Mouse (Mus musculus): ENCODE data around the gene Pemt. TPM values are rescaled to one million over a fixed set of nuclear protein-coding genes. Genes with fewer than 3 reads are reported as not detected.

Gene Pemt
- total and polyA plus RNA-seq, 3 experiments: 6.9 to 10.5 (median 7.8) TPM

- Histone ChIP-seq H3K9ac (ENCODE audit: insufficient read depth, low read depth) (no peak overlapping the region), H3K9me3 (replicated peaks; ENCODE audit: low read length) (no peaks in the 10 kb centered on the region), H3K79me2 (replicated peaks; ENCODE audit: control insufficient read depth, extremely low read depth, insufficient read depth, poor library complexity, severe bottlenecking) (no peaks in the 10 kb centered on the region), H3K36me3 (replicated peaks in 1 of 2; ENCODE audit: control insufficient read depth in 1 of 2, insufficient read depth in 1 of 2, low read length in 1 of 2) (no peaks in the 10 kb centered on the region), H3K27me3 (replicated peaks) (peaks cover 3% of the 10 kb centered on the region), H3K4me3 (replicated peaks in 1 of 3; ENCODE audit: low read depth in 2 of 3, low read length in 2 of 3, poor library complexity in 1 of 3) (no peak overlapping the region), H3K4me2 (ENCODE audit: insufficient read depth, low read depth, poor library complexity, severe bottlenecking) (no peak overlapping the region), H3K4me1 (ENCODE audit: control insufficient read depth in 1 of 2, insufficient read depth in 2 of 2) (peaks cover 1 to 18% of the 10 kb centered on the region in 2 experiments; a peak in 3 of 4 replicates), H3K27ac (ENCODE audit: insufficient read depth, low read depth) (no peak overlapping the region)
- in situ Hi-C loops (cut with MboI; ENCODE audit: low pct_ligation_motif_present, low pct_unique_long_range_greater_than_20kb, low sequenced_read_pairs): loop anchor here (25.0 kb wide), 1 partner anchor 336 kb away; the partner anchor contains the start of genes Atpaf2 and Gid4
- TF ChIP-seq NELFE (IDR thresholded peaks at IDR 0.05; ENCODE audit: low read depth, low read length): no peak
- no peak for TF ChIP-seq TCF12 (IDR thresholded peaks at IDR 0.05; ENCODE audit: low read depth, low read length)
- dilution Hi-C loops (cut with MboI; ENCODE audit: extremely low pct_ligation_motif_present, extremely low pct_unique_long_range_greater_than_20kb, low sequenced_read_pairs): no loop called here
- DNase-seq (ENCODE audit: extremely low read depth): no peak
Measured at GRCm38 (mm10) chr11:60076183-60076582, 29.9 kb upstream of the Pemt start.

- no peak overlapping the region for H3K4me3 ChIP-seq (replicated peaks in 1 of 3; ENCODE audit: low read depth in 2 of 3, low read length in 2 of 3, poor library complexity in 1 of 3)
- in situ Hi-C loops (cut with MboI; ENCODE audit: low pct_ligation_motif_present, low pct_unique_long_range_greater_than_20kb, low sequenced_read_pairs) (loop anchor here (5.0 kb wide), 2 partner anchors 107 to 197 kb away; no protein-coding TSS in a partner anchor), dilution Hi-C loops (cut with MboI; ENCODE audit: extremely low pct_ligation_motif_present, extremely low pct_unique_long_range_greater_than_20kb, low sequenced_read_pairs) (no loop called here)
- no peak for TF ChIP-seq ZMIZ1 (IDR thresholded peaks at IDR 0.05; ENCODE audit: low read depth, low read length)
- no peak for TF ChIP-seq CHD2 (IDR thresholded peaks at IDR 0.05; ENCODE audit: low read length)
- no peak for TF ChIP-seq ZKSCAN1 (IDR thresholded peaks at IDR 0.05; ENCODE audit: borderline replicate concordance, low read depth, low read length)
- TF ChIP-seq MEF2A (IDR thresholded peaks at IDR 0.05; ENCODE audit: borderline replicate concordance, low read depth, low read length): no peak
- TF ChIP-seq CTCF (conservative IDR thresholded peaks at IDR 0.05 in 1 of 2, IDR thresholded peaks at IDR 0.05 in 1 of 2; ENCODE audit: low read depth in 2 of 2, low read length in 2 of 2): no peak
- no peak for TF ChIP-seq ETS1 (conservative IDR thresholded peaks at IDR 0.05; ENCODE audit: low read depth, low read length)
- TF ChIP-seq MAFK (IDR thresholded peaks at IDR 0.05; ENCODE audit: insufficient replicate concordance, low read length): no peak
- peaks cover 6% of the 10 kb centered on the region for H3K27me3 ChIP-seq (replicated peaks)
- H3K27ac ChIP-seq (ENCODE audit: insufficient read depth, low read depth): no peak overlapping the region
- peaks cover 3 to 23% of the 10 kb centered on the region in 2 experiments; a peak in 3 of 4 replicates for H3K4me1 ChIP-seq (ENCODE audit: control insufficient read depth in 1 of 2, insufficient read depth in 2 of 2)
- DNase-seq (ENCODE audit: extremely low read depth): no peak
- no peaks in the 10 kb centered on the region for H3K36me3 ChIP-seq (replicated peaks in 1 of 2; ENCODE audit: control insufficient read depth in 1 of 2, insufficient read depth in 1 of 2, low read length in 1 of 2)
- H3K9me3 ChIP-seq (replicated peaks; ENCODE audit: low read length): no peaks in the 10 kb centered on the region
- no peak overlapping the region for H3K4me2 ChIP-seq (ENCODE audit: insufficient read depth, low read depth, poor library complexity, severe bottlenecking)
- no peak overlapping the region for H3K9ac ChIP-seq (ENCODE audit: insufficient read depth, low read depth)
- H3K79me2 ChIP-seq (replicated peaks; ENCODE audit: control insufficient read depth, extremely low read depth, insufficient read depth, poor library complexity, severe bottlenecking): no peaks in the 10 kb centered on the region
Measured at GRCm38 (mm10) chr11:60073936-60074502, 27.7 kb upstream of the Pemt start.

GRCm38 (mm10) chr11:60073121-60073520 lies 26.8 kb upstream of the Pemt start:
- Histone ChIP-seq H3K79me2 (replicated peaks; ENCODE audit: control insufficient read depth, extremely low read depth, insufficient read depth, poor library complexity, severe bottlenecking) (no peaks in the 10 kb centered on the region), H3K4me1 (ENCODE audit: control insufficient read depth in 1 of 2, insufficient read depth in 2 of 2) (peaks cover 3 to 23% of the 10 kb centered on the region in 2 experiments; a peak in 3 of 4 replicates), H3K9ac (ENCODE audit: insufficient read depth, low read depth) (no peak overlapping the region), H3K4me3 (replicated peaks in 1 of 3; ENCODE audit: low read depth in 2 of 3, low read length in 2 of 3, poor library complexity in 1 of 3) (no peak overlapping the region), H3K27ac (ENCODE audit: insufficient read depth, low read depth) (no peak overlapping the region), H3K36me3 (replicated peaks in 1 of 2; ENCODE audit: control insufficient read depth in 1 of 2, insufficient read depth in 1 of 2, low read length in 1 of 2) (no peaks in the 10 kb centered on the region), H3K27me3 (replicated peaks) (peaks cover 14% of the 10 kb centered on the region), H3K9me3 (replicated peaks; ENCODE audit: low read length) (no peaks in the 10 kb centered on the region), H3K4me2 (ENCODE audit: insufficient read depth, low read depth, poor library complexity, severe bottlenecking) (no peak overlapping the region)
- in situ Hi-C loops (cut with MboI; ENCODE audit: low pct_ligation_motif_present, low pct_unique_long_range_greater_than_20kb, low sequenced_read_pairs): loop anchor here (5.0 kb wide), 2 partner anchors 106 to 196 kb away; no protein-coding TSS in a partner anchor
- dilution Hi-C loops (cut with MboI; ENCODE audit: extremely low pct_ligation_motif_present, extremely low pct_unique_long_range_greater_than_20kb, low sequenced_read_pairs): no loop called here
- no peak for DNase-seq (ENCODE audit: extremely low read depth)
- TF ChIP-seq GABPA (IDR thresholded peaks at IDR 0.05; ENCODE audit: insufficient replicate concordance, low read depth, low read length) (no peak), MAX (IDR thresholded peaks at IDR 0.05; ENCODE audit: low read length) (no peak), ELF1 (IDR thresholded peaks at IDR 0.05; ENCODE audit: low read depth, low read length) (no peak), EP300 (IDR thresholded peaks at IDR 0.05; ENCODE audit: low read length) (no peak), PAX5 (IDR thresholded peaks at IDR 0.05; ENCODE audit: low read length) (no peak), POLR2AphosphoS2 (IDR thresholded peaks at IDR 0.05; ENCODE audit: low read depth, low read length) (no peak), SMC3 (IDR thresholded peaks at IDR 0.05; ENCODE audit: low read depth, low read length) (no peak), KAT2A (IDR thresholded peaks at IDR 0.05; ENCODE audit: insufficient replicate concordance, low read length) (no peak), ETS1 (conservative IDR thresholded peaks at IDR 0.05; ENCODE audit: low read depth, low read length) (no peak), UBTF (IDR thresholded peaks at IDR 0.05; ENCODE audit: low read depth, low read length) (no peak), POLR2A (IDR thresholded peaks at IDR 0.05; ENCODE audit: low read depth, low read length) (no peak), JUND (conservative IDR thresholded peaks at IDR 0.05; ENCODE audit: low read depth, low read length) (no peak), NELFE (IDR thresholded peaks at IDR 0.05; ENCODE audit: low read depth, low read length) (no peak), MEF2A (IDR thresholded peaks at IDR 0.05; ENCODE audit: borderline replicate concordance, low read depth, low read length) (no peak), MYC (IDR thresholded peaks at IDR 0.05; ENCODE audit: low read depth, low read length) (no peak), NRF1 (IDR thresholded peaks at IDR 0.05; ENCODE audit: low read depth, low read length) (no peak), RCOR1 (conservative IDR thresholded peaks at IDR 0.05; ENCODE audit: low read depth, low read length) (no peak), ZKSCAN1 (IDR thresholded peaks at IDR 0.05; ENCODE audit: borderline replicate concordance, low read depth, low read length) (no peak)

Measured in CH12.LX (cell line).